Mouse (Mus musculus) stomach, postnatal 0 days (tissue): ENCODE measurements around the gene Dirc2. TPM values are rescaled to one million over a fixed set of nuclear protein-coding genes. Genes with fewer than 3 reads are reported as not detected.

Experiments
- ATAC-seq: fragments of 200-750 bp; cut with Nextera tagmentation; 2 replicates; pipeline ENCODE4 v1.8.0; 2017; ENCODE audit not compliant: low FRiP score, low TSS enrichment
- DNase-seq: peaks from one replicate; pipeline ENCODE4 v3.0.0-alpha.2; 2016; ENCODE audit warnings: low spot score
- H3K27ac ChIP-seq: fragments of 300-500 bp; sonication (generic); replicated peaks from 2 replicates; pipeline ENCODE4 v1.5.1; 2014; ENCODE audit warnings: mild to moderate bottlenecking, control low read depth
- H3K27me3 ChIP-seq: fragments of 300-500 bp; sonication (generic); 2 replicates; pipeline ENCODE4 v1.6.1; 2014; ENCODE audit warnings: low read length; ENCODE audit not compliant: control insufficient read depth, insufficient read depth
- H3K36me3 ChIP-seq: fragments of 300-500 bp; sonication (generic); 2 replicates; pipeline ENCODE4 v1.6.1; 2014; ENCODE audit warnings: low read length, mixed read lengths; ENCODE audit not compliant: control insufficient read depth, insufficient read depth
- H3K4me1 ChIP-seq: fragments of 300-500 bp; sonication (generic); replicated peaks from 2 replicates; pipeline ENCODE4 v1.6.1; 2014; ENCODE audit warnings: antibody characterized with exemption; ENCODE audit not compliant: control insufficient read depth, insufficient read depth
- H3K4me2 ChIP-seq: fragments of 300-500 bp; sonication (generic); replicated peaks from 2 replicates; pipeline ENCODE4 v1.6.1; 2014; ENCODE audit warnings: low read depth, mild to moderate bottlenecking, control low read depth, moderate library complexity
- H3K4me3 ChIP-seq: fragments of 300-500 bp; sonication (generic); 2 replicates; pipeline ENCODE4 v1.5.1; 2014; ENCODE audit warnings: low read depth, low read length, control low read depth
- H3K9ac ChIP-seq: fragments of 300-500 bp; sonication (generic); 2 replicates; pipeline ENCODE4 v1.6.1; 2014; ENCODE audit warnings: mild to moderate bottlenecking, low read length, control low read depth, mixed read lengths
- H3K9me3 ChIP-seq: fragments of 300-500 bp; sonication (generic); 2 replicates; pipeline ENCODE4 v1.6.1; 2016; ENCODE audit warnings: low read length; ENCODE audit not compliant: control insufficient read depth
- CTCF ChIP-seq: IDR thresholded peaks from 2 replicates; pipeline ENCODE4 v1.5.1; 2016; ENCODE audit warnings: antibody characterized with exemption, low read depth, mild to moderate bottlenecking, moderate library complexity
- EP300 ChIP-seq: optimal IDR thresholded peaks from 2 replicates; pipeline ENCODE3; 2016; ENCODE audit warnings: antibody characterized with exemption
- WGBS: fragments of 180-500 bp; shearing (Covaris S2); extraction: QIAGEN DNeasy Blood & Tissue Kit; methylation state at CpG from one replicate; pipeline ENCODE4 v1.1.7; 2014; 5-methylcytosine and 5-hydroxymethylcytosine counted together
- polyA plus RNA-seq: library from polyadenylated mRNA; unstranded; fragments of >200 nt; fragmentation: Nextera tagmentation; extraction: Ambion mirVana; gene quantifications from 2 replicates; pipeline ENCODE4 v1.2.1, GENCODE M21; 2015

Gene Dirc2
- polyA plus RNA-seq: 10.9 and 11.5 TPM in 2 replicates

GRCm38 (mm10) chr16:35768785-35769642, at the start of gene Dirc2:
Gene Dirc2 (minus strand): TSS chr16:35769356.
- Histone ChIP-seq H3K36me3 (no peaks in the 10 kb centered on the region), H3K9ac (peak within 1 kb of the TSS; percentile 96), H3K4me3 (peak within 1 kb of the TSS; percentile 84), H3K27ac (peak within 1 kb of the TSS; percentile 92), H3K9me3 (no peaks in the 10 kb centered on the region), H3K27me3 (no peaks in the 10 kb centered on the region), H3K4me1 (no peaks in the 10 kb centered on the region; the same call in 1 of the 2 replicates), H3K4me2 (peak within 1 kb of the TSS; percentile 79)
- TF ChIP-seq EP300 (no peak), CTCF (no peak)
- under 1% methylated on average over 57 of the region's 78 CpGs for WGBS
- DNase-seq (peak; percentile 82), ATAC-seq (peak; percentile 83)

GRCm38 (mm10) chr16:35817255-35818089, 48.3 kb upstream of the Dirc2 start:
- ATAC-seq (peak; percentile 64), DNase-seq (peak; percentile 86)
- Histone ChIP-seq H3K27me3 (no peaks in the 10 kb centered on the region), H3K4me1 (no peaks in the 10 kb centered on the region), H3K9ac (no peak overlapping the region), H3K36me3 (peaks cover 1% of the 10 kb centered on the region; the same call in 1 of the 2 replicates), H3K4me3 (no peak overlapping the region), H3K9me3 (no peaks in the 10 kb centered on the region), H3K27ac (no peak overlapping the region), H3K4me2 (no peak overlapping the region)
- TF ChIP-seq EP300 (no peak), CTCF (peak; percentile 100)
- WGBS: 33% methylated on average over 13 of the region's 13 CpGs

GRCm38 (mm10) chr16:35813119-35813518, 44.0 kb upstream of the Dirc2 start:
- Histone ChIP-seq H3K36me3 (no peaks in the 10 kb centered on the region), H3K4me2 (no peak overlapping the region), H3K27me3 (no peaks in the 10 kb centered on the region)

GRCm38 (mm10) chr16:35808838-35809237, 39.7 kb upstream of the Dirc2 start:
- H3K9me3 ChIP-seq: no peaks in the 10 kb centered on the region
- DNase-seq (no peak), ATAC-seq (no peak)
- H3K27me3 ChIP-seq: no peaks in the 10 kb centered on the region
- TF ChIP-seq EP300: no peak
- TF ChIP-seq CTCF: no peak
- H3K27ac ChIP-seq: no peak overlapping the region
- H3K4me3 ChIP-seq: no peak overlapping the region
- H3K36me3 ChIP-seq: 0 out of 2 replicates have a peak, but pooled peaks cover 2% of the 10 kb centered on the region
- no peaks in the 10 kb centered on the region for H3K4me1 ChIP-seq
- H3K4me2 ChIP-seq: no peak overlapping the region
- H3K9ac ChIP-seq: no peak overlapping the region
- 93% methylated on average over 2 of the region's 2 CpGs for WGBS

More at GRCm38 (mm10) chr16:35813119-35813518, 44.0 kb upstream of the Dirc2 start:
- WGBS: 60% methylated on average over 3 of the region's 3 CpGs
- ATAC-seq: peak; percentile 87
- Histone ChIP-seq H3K4me3 (no peak overlapping the region), H3K9me3 (no peaks in the 10 kb centered on the region), H3K9ac (no peak overlapping the region), H3K27ac (no peak overlapping the region), H3K4me1 (no peaks in the 10 kb centered on the region)
- TF ChIP-seq EP300 (no peak), CTCF (no peak)
- no peak for DNase-seq

GRCm38 (mm10) chr16:35807663-35807992, 38.5 kb upstream of the Dirc2 start:
- no peak overlapping the region for H3K4me2 ChIP-seq
- H3K4me3 ChIP-seq: no peak overlapping the region
- H3K27ac ChIP-seq: no peak overlapping the region
- 83% methylated on average over 4 of the region's 4 CpGs for WGBS
- TF ChIP-seq CTCF: no peak
- TF ChIP-seq EP300: no peak
- 0 out of 2 replicates have a peak, but pooled peaks cover 2% of the 10 kb centered on the region for H3K36me3 ChIP-seq
- no peaks in the 10 kb centered on the region for H3K4me1 ChIP-seq
- H3K27me3 ChIP-seq: no peaks in the 10 kb centered on the region
- ATAC-seq: no peak
- H3K9ac ChIP-seq: no peak overlapping the region
- no peaks in the 10 kb centered on the region for H3K9me3 ChIP-seq
- no peak for DNase-seq
